Mouse (Mus musculus): ENCODE measurements around the gene Abcc2.

Abcc2 gene

GRCm38 (mm10) chr19:43781980-43782379 is at the start of gene Abcc2:
Gene Abcc2, plus strand, starts transcription at chr19:43782192.
- ChIA-PET CTCF (no interaction called here), POLR2A (interaction anchor here in 1 of 4 experiments (0.6 kb wide), 1 partner anchor 199 kb away, joined by 3 read pairs; no protein-coding TSS in a partner anchor)

GRCm38 (mm10) chr19:43738409-43738808 is 43.6 kb upstream of the Abcc2 start:
- POLR2A ChIA-PET, result interaction anchor here in 3 of 4 experiments (0.6 to 7.1 kb wide), 23 partner anchors 9 to 548 kb away, joined by 3 to 48 read pairs (median 4); partner anchors contain the start of genes Cox15 (in 3 of the 3), Cutc (in 3 of the 3), Slc25a28 (in 2 of the 3) and Chuk (in 1 of the 3)
- CTCF ChIA-PET, result interaction anchor here in 3 of 4 experiments (0.7 to 1.7 kb wide), 4 partner anchors 14 to 1325 kb away, joined by 3 to 4 read pairs (median 4); partner anchors contain the start of genes Cox15 (in 2 of the 3) and Cutc (in 2 of the 3)

GRCm38 (mm10) chr19:43743401-43743800 is 38.6 kb upstream of the Abcc2 start:
- ChIA-PET POLR2A (no interaction called here), CTCF (no interaction called here)

DNA sequence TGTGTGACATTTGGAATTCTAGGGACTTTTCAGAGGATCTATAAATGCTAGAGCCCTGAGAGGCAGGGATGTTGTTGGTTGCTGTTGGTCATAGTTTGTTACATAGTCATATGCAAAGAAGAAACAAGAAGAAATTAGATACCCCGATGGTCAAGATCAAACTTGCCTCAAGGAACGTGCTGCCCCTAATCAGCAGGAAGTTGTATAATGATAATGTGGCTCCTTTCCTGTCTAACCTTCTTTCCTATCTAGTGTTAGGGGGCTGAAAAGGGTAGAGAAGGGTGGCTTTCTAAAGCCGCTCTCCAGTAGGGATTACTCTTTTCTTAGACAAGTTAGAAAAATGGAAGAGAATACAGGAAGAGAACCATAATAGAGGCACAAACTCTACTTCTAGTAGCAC is 36.3 kb upstream of the Abcc2 start:
- ChIA-PET CTCF (no interaction called here), POLR2A (interaction anchor here in 1 of 4 experiments (1.0 to 8.3 kb wide), 2 partner anchors 9 to 103 kb away, joined by 3 to 48 read pairs; no protein-coding TSS in a partner anchor)

GRCm38 (mm10) chr19:43747877-43748276 is 34.1 kb upstream of the Abcc2 start:
- ChIA-PET POLR2A (interaction anchor here in 1 of 4 experiments (8.3 kb wide), 1 partner anchor 11 kb away, joined by 48 read pairs; no protein-coding TSS in a partner anchor), CTCF (no interaction called here)

GRCm38 (mm10) chr19:43750008-43750407 is 32.0 kb upstream of the Abcc2 start:
- ChIA-PET CTCF (no interaction called here), POLR2A (interaction anchor here in 3 of 4 experiments (1.0 to 8.3 kb wide), 6 partner anchors 9 to 245 kb away, joined by 3 to 48 read pairs (median 6); partner anchors contain the start of gene Slc25a28 (in 3 of the 3))

DNA sequence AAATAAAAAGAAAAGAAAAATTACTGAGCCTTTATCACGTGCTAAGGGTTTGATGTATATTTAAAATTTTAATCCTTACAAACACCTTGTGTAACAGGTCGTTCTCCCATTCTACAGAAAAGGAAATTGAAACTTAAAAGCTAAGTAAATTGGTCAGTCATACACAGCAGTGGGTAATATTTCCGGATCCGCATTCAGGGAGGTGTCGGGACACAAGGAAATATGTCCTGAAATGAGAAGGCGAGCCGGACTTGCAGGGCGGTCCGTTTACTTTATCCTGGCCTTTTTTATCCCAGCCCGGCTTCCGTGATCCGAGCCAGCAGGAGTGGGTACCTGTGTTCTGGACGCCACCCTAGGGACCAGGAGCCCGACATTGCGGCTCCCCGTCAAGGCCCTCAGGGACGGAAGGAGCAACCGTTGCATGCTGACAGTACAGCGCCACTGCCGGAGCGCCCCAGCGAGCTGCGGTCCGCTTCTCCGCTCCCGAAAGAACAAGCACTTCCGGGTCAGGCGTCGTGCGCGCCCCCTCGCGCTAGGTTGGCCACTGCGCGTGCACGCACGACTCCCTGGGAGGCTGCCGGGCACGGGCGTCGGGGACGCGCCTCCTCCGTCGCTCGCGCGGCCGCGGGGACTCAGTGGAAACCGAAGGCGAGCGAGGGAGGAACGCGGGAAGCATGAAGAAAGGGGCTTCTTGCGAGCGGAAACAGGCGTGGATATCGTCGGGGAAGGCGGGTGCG is 29.3 kb upstream of the Abcc2 start, which contains the start of the genes Cutc and Cox15:
Gene Cutc, plus strand, starts transcription at position 508 of the 737 bp plus-strand sequence.
Gene Cox15, minus strand, starts transcription at position 512 of the 737 bp plus-strand sequence.
- ChIA-PET POLR2A (interaction anchor here in 3 of 4 experiments (0.6 to 8.3 kb wide), 20 partner anchors 9 to 232 kb away, joined by 3 to 48 read pairs (median 4); partner anchors contain the start of genes Slc25a28 (in 3 of the 3) and Got1 (in 1 of the 3)), CTCF (interaction anchor here (0.6 to 1.9 kb wide), 40 partner anchors 8 to 933 kb away, joined by 3 to 9 read pairs (median 3); partner anchors contain the start of genes Got1 (in 1 of the 4) and Slc25a28 (in 1 of the 4))

DNA sequence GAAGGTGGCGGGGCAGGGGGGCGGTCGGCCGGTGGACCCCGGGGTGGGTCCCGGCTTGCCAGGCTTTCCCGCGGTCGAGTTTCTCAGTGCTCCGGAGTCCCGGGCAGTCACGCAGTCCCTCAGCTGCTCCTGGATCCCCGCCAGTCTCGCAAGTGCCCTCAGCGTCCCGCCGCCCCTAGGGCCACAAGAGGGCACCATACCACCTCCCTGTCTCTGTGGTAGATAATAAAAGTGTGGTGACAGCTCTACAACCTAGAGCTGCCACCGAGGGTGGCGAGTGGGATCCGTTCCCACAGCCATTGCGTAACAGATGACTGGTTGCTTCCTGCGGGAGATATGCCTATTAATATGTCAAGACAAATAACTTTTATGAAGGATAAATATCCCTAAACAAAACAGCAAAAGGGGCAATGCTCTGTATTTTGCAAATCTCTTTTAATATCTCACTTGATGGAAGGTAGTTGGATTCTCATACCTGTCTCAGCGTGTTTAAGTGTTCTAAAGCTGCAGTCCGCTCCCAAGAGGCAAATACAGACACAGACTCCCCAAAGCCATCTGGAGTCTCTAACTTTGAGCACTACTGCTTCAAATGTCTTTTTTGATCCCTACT is 28.7 kb upstream of the Abcc2 start:
- CTCF ChIA-PET, result interaction anchor here (0.6 to 1.9 kb wide), 40 partner anchors 8 to 933 kb away, joined by 3 to 9 read pairs (median 4); partner anchors contain the start of genes Got1 (in 1 of the 4) and Slc25a28 (in 1 of the 4)
- POLR2A ChIA-PET, result interaction anchor here in 3 of 4 experiments (0.7 to 8.3 kb wide), 19 partner anchors 9 to 354 kb away, joined by 3 to 48 read pairs (median 4); partner anchors contain the start of genes Slc25a28 (in 3 of the 3), Chuk (in 1 of the 3) and Got1 (in 1 of the 3)

DNA sequence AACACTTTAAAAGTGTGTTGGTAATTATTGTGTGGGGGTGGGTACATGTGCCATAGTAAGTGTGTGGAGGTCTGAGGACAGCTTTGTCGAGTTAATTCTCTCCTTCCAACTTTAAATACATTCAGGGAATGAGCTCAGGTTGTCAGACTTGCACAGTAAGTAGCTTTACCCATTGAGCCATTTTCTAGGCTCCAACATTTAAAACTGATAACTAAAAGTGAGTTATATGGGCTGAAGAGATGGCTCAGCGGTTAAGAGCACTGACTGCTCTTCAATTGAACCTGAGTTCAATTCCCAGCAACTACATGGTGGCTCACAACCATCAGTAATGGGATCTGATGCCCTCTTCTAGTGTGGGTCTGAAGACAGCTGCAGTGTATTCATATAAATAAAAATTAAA is 27.8 kb upstream of the Abcc2 start:
- ChIA-PET POLR2A (interaction anchor here in 2 of 4 experiments (2.8 to 8.3 kb wide), 3 partner anchors 18 to 79 kb away, joined by 10 to 48 read pairs (median 25); partner anchors contain the start of gene Slc25a28 (in 2 of the 2)), CTCF (interaction anchor here in 3 of 4 experiments (0.6 to 1.9 kb wide), 5 partner anchors 9 to 828 kb away, joined by 3 to 5 read pairs (median 4); no protein-coding TSS in a partner anchor)

DNA sequence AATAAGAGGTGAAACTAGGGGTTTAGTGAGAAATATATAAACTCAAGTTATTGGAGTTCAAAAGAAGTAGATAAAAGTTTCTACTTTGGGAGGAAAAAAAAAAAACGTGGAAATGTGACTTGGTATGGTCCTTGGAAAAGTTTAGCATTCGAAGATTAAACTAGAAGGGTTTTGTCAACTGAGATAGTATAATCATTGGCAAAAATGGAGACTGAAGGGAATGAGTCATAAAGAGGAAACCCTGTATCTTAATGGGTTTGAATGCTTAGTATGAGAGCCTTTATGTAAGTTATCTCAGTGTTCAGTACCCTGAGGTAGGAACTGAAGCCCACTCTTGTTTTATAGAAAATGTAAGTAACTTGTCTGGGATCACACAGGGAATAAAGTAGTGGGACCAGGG is 27.1 kb upstream of the Abcc2 start:
- POLR2A ChIA-PET, result interaction anchor here in 1 of 4 experiments (2.8 kb wide), 1 partner anchor 79 kb away, joined by 10 read pairs; the partner anchor contains the start of gene Slc25a28
- CTCF ChIA-PET, result no interaction called here

- ChIA-PET CTCF (interaction anchor here (0.6 to 1.2 kb wide), 31 partner anchors 9 to 1052 kb away, joined by 3 to 7 read pairs (median 3); no protein-coding TSS in a partner anchor), POLR2A (interaction anchor here in 3 of 4 experiments (0.5 to 1.2 kb wide), 3 partner anchors 15 to 87 kb away, joined by 3 to 5 read pairs (median 3); partner anchors contain the start of gene Slc25a28 (in 1 of the 3))
Observed at GRCm38 (mm10) chr19:43760504-43760903, 21.5 kb upstream of the Abcc2 start.

GRCm38 (mm10) chr19:43761543-43762256 is 20.3 kb upstream of the Abcc2 start:
- ChIA-PET CTCF (interaction anchor here in 2 of 4 experiments (0.7 to 1.5 kb wide), 5 partner anchors 8 to 200 kb away, joined by 3 to 5 read pairs (median 5); partner anchors contain the start of genes Cox15 (in 2 of the 2) and Cutc (in 2 of the 2)), POLR2A (interaction anchor here in 2 of 4 experiments (0.6 to 1.7 kb wide), 5 partner anchors 9 to 88 kb away, joined by 3 to 8 read pairs (median 4); partner anchors contain the start of genes Slc25a28 (in 2 of the 2), Cox15 (in 1 of the 2) and Cutc (in 1 of the 2))

- ChIA-PET CTCF (interaction anchor here in 2 of 4 experiments (0.9 to 1.5 kb wide), 3 partner anchors 9 to 102 kb away, joined by 3 to 5 read pairs (median 5); partner anchors contain the start of genes Cox15 (in 2 of the 2) and Cutc (in 2 of the 2)), POLR2A (interaction anchor here in 2 of 4 experiments (0.6 to 1.7 kb wide), 5 partner anchors 10 to 89 kb away, joined by 3 to 8 read pairs (median 4); partner anchors contain the start of genes Cox15 (in 1 of the 2), Cutc (in 1 of the 2) and Slc25a28 (in 1 of the 2))
Observed at GRCm38 (mm10) chr19:43762410-43762809, 19.6 kb upstream of the Abcc2 start.

DNA sequence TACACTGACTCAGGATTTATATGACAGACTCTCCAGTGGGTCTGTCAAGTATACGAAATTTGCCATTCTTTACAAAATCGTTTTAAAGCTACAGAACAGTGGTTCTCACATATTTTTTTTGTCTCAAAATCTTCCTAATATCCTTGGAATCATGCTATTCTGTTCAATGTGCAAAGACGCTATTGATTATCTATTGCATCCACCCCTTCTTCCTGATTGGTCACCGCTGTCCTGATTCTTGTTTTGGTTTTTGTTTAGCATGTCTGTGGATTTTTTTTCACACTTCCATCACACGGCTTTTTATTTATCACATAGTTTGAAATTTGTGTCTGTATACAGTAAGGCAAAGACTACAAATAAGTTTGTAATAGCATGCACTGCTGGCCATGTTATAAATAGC is 15.5 kb upstream of the Abcc2 start:
- CTCF ChIA-PET, result interaction anchor here in 1 of 4 experiments (0.8 kb wide), 1 partner anchor 13 kb away, joined by 3 read pairs; the partner anchor contains the start of genes Cox15 and Cutc
- POLR2A ChIA-PET, result interaction anchor here in 1 of 4 experiments (0.6 to 1.3 kb wide), 3 partner anchors 13 to 158 kb away, joined by 3 to 4 read pairs (median 3); partner anchors contain the start of genes Cox15 and Cutc

- POLR2A ChIA-PET, result interaction anchor here in 1 of 4 experiments (1.3 to 1.7 kb wide), 2 partner anchors 15 to 29 kb away, joined by 3 read pairs; partner anchors contain the start of genes Cox15 and Cutc
Observed at GRCm38 (mm10) chr19:43767549-43768322, 14.3 kb upstream of the Abcc2 start.

DNA sequence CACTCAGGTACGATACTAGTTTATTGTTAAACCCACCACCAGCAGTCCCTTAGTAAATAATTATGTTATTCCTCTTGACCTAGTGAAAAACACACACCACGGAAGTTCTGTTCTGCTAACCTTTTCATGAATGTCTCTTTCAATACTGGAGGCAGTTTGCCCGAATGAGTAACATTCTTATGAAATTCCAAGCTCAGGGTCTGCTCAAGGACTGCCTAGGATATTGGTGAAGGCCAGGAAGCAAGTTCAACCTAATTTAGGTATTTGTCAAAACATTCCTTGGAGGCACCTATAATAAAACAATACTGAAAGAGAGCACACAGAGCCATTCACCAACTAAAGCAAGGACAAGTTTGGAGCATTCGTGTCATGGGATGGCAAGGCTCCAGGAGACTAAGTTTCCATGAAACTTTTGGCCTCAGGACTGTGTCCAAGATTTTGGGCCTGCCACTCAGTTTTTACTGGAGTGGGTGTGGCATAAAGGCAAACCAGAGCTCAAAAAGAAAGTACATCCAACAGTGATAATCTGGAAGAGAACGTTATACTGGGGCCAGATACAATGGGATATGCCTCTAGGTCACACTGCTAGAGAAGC is 12.5 kb upstream of the Abcc2 start:
- ChIA-PET POLR2A (no interaction called here), CTCF (interaction anchor here in 1 of 4 experiments (0.5 kb wide), 1 partner anchor 294 kb away, joined by 7 read pairs; no protein-coding TSS in a partner anchor)

More at GRCm38 (mm10) chr19:43767549-43768322, 14.3 kb upstream of the Abcc2 start:
- CTCF ChIA-PET, result interaction anchor here in 2 of 4 experiments (0.6 kb wide), 2 partner anchors 132 to 516 kb away, joined by 4 to 7 read pairs; no protein-coding TSS in a partner anchor
